Mouse (Mus musculus): Measurements from ENCODE around the gene Bach2.

The Bach2 gene

DNA sequence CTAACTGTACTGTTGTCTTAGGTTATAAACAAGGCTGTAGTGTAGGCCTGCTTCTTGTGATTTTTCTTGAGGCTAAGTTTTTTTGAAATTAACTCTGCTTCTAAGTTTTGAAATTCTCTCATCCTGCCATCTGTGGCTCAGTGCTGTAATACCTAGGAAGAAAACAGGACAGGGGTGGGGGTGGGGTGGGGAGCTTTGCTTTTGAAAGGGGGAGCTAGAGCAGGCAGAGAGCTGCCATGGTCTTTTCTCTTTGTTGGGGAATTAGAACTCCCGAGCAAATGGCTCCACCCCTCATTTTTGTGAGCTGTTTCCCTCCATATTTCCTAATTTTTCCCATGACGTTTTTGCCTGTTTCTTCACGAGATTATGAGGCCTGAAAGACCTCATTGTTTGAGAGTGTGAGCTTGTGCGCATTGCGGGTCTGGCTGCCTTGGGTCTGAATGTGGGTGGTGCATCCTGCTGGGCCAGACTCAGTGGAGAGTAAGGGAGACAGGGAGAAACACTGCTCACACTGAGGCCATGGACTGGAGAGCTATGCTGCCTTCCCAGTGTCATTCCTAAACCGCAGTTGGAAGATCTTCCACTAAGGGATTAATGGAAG, 58.6 kb downstream of the Bach2 start:
- DNase-seq: no peak

DNA sequence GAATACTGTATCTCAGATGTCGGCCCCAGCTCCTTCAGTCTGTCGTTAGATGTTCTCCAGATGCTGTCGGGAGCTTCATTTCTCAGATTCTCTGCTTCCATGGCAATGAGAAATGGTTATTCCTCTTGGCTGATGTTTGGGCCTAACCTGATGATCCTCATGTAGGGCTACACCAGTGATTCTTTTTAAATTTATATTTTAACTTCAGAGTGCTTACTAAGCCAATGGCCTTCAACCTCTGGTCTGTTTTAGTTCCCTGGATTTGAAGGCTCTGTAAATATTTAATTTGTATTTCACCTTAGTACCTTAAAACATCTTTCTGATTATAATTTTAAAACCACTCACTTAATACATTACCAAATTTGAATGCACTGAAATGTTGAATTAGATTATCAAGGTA, 60.6 kb downstream of the Bach2 start:
- no peak for DNase-seq

DNA sequence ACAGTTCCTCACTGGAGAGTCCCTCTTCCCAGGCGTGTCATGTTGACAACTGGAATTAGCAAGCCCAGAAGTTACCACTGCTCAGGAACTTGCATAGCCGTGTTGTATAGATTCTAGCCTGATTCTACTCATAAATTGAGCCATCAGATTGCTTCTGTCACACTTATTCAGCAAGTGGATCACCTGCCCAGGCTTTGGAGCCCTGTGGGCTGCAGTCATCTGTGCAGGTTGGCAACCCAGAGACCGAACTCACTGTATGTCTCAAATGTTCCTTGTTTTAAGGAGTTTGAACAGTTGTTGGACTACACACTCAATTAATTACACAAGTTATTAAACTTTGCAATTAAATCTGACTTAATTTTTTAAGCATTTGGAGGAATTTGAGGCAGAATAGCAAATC, 61.4 kb downstream of the Bach2 start:
- peak; percentile 44 to 59 for DNase-seq

- no peak for DNase-seq
These were observed 64.1 kb downstream of the Bach2 start for GRCm38 (mm10) chr4:32302668-32303067.

DNA sequence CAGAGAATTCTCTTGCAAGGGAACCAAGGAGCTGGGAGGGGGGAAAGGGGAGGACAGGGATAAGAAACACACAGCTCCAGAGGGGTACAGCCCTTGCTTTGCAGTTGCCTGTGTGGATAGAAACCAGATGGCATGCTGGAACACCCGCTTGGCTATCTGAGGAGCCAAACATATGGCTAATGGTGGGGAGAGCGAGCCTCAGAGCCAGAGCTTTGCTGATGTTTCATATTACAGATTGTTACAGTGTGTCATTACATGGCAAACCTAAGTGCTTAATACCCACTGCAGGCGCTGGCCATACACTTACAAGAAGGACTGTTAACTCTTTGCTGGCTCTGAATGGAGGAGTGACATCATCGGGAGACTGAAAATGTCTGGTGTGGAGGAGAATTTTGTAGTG, 64.5 kb downstream of the Bach2 start:
- DNase-seq: peak; percentile 77 to 83

GRCm38 (mm10) chr4:32303674-32304073, 65.1 kb downstream of the Bach2 start:
- peak; percentile 98 for DNase-seq

DNA sequence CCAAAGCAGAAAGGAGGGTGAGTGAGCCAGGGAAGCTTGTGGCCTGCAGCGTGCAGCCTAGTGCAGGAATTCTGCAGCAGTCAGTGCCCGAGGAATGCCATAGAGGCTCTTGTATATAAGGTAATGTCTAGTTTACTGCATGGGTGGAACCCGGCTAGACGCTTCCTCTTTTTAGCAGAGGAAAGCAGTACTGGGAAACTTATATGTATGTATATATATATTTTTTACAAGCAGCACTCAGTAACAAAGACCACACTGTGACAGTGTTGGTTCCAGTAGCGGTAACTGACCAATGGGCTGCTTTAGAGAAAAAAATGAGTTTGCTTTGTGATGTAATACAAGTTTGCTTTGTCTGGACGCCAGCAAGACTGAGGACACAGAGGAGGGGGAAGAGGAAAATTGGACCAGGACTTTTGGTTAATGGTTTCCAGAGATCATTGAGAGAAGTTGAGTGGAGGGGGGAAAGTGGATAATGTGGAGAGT, 65.7 kb downstream of the Bach2 start:
- peak; percentile 33 to 41 for DNase-seq

DNA sequence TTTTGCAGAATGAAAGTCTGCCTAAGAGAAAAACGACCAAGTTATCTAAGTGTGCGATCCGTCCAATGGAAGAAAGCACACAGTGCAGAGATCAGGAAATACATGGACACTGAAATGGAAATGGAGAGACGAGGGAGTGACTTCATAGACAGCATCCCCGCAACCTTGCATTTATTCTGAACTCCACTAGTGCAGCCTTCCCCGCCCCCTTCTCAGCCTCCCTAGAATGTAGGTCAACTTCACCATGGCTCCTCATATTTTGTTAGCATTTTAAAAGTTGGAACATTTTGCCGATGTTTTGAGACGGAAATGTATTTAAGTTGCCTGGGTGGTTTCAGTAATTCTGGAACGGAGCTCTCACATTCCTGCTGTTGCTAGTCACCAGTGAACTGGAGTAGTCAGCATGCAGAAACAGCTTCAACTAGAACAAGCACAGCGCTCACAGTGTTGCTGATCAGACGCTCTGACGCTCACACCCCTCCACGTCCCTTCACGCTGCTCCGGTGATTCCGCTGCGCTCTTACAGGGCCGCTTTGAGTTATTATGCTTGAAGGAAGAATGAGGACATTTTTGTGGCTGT, 66.5 kb downstream of the Bach2 start:
- DNase-seq: peak in 1 of 2 experiments; percentile 26

GRCm38 (mm10) chr4:32305683-32306082, 67.1 kb downstream of the Bach2 start:
- DNase-seq: no peak

DNA sequence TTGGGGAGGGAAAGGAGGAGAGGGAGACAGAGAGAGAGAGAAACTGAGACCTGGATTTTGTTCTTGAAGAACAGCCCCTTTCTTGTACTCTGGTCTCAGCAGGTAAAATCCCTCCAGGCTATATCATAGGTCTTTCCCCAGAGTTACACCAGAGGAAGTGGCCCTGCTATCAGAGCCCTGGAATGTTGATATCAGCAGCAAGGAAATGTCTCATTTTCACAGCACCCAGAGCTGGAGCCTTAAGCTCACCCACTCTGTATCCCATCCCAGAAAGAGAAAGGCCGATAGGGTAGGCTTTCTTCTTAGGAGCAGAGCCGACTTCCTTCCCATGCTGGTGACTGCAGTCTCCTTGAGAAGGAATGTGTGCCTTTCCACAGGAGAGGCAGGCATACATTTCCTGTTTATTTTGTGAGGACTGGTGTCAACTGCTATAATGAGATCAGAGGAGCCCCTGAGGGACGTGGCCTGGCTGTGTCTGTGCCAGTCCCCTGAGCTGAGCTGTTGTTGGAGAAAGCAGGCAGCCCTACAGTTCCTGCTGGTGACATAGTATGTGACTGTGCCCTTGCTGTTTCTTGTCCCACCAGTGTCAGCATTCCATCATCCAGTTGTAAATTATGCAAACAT, 67.7 kb downstream of the Bach2 start:
- DNase-seq: no peak

DNA sequence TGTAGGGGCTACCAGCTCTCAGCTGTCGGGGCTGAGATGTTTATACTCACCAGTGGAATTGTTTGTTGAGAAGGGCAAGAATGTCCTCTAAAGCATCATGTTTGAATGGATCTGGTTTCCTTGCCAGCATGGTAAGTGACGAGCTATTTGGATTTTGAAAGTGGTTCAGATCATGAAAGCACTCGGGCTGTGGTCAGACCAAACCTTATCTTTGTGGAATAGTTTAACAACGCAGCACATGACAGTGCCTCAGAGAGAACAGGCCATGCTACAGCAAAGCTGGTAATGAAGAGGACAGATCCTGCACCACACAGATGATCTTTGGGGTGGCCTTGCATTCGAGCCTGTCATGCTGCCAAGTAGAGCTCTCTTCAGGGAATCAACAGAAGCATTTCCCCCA, 68.6 kb downstream of the Bach2 start:
- DNase-seq: no peak

DNA sequence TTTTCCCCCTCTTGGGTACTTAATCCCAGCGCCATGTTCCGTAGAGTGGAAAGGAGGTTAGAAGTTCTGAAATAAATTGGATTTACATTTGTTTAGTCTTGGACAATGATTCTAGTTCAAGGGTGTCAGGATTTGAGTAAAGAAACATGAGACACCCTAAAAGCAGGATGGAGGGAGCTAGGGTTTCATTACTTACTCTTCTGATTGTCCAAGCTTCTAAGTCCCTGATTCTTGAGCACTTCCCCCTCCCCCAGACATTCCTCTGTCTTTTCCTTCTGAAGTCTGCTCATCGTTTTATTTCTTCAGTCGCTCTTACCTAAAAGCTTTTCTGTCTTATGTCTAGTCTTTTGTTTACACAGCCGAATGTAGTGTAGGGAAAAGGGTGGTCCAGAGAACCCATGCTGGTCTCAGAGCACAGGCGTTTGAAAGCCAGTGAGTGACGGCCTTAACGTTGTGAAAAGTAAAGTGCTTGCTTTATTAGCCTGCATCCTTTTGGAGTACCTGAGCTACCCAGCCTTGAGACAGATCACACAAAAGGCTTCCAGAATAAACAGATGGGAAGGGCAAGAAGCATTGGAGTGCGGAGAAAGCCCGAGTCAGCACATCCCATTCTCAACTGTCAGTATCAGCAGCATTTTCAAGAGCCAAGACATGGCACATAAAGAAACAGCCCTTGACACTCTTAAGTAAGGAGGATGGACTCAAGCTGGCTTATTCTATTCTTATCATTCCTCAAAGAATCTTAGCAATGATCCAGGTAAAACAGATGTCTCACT, 73.8 kb downstream of the Bach2 start:
- DNase-seq: no peak

GRCm38 (mm10) chr4:32314919-32315318, 76.3 kb downstream of the Bach2 start:
- DNase-seq: no peak

- DNase-seq: no peak
These were observed 80.0 kb downstream of the Bach2 start for GRCm38 (mm10) chr4:32318608-32319007.

- DNase-seq: no peak
These were observed 80.7 kb downstream of the Bach2 start for GRCm38 (mm10) chr4:32319327-32319726.

- DNase-seq: no peak
These were observed 81.4 kb downstream of the Bach2 start for GRCm38 (mm10) chr4:32320039-32320438.

DNA sequence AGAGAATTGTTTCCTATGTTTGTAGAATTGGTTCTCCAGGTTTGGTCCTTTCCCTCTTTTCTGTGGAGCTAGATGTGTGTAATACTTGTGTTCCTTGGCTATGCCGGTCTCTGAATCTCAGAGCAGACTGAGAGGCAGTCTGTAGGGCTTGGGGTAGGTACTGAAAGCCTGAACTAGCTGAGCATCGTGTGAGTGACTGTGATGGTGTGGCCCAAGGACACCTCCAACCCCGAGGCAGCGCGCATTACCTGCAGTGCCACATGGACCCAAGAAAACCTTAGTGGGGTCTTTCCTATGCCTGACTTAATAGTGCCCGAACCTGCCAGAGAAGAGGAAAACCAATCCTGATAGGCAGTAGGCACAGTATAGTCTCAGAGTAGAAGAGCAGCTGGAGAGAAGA, 85.5 kb downstream of the Bach2 start:
- no peak for DNase-seq

GRCm38 (mm10) chr4:32324967-32325366, 86.4 kb downstream of the Bach2 start:
- no peak for DNase-seq

- DNase-seq: no peak
These were observed 87.0 kb downstream of the Bach2 start for GRCm38 (mm10) chr4:32325596-32325995.

GRCm38 (mm10) chr4:32326279-32326678, 87.7 kb downstream of the Bach2 start:
- no peak for DNase-seq

DNA sequence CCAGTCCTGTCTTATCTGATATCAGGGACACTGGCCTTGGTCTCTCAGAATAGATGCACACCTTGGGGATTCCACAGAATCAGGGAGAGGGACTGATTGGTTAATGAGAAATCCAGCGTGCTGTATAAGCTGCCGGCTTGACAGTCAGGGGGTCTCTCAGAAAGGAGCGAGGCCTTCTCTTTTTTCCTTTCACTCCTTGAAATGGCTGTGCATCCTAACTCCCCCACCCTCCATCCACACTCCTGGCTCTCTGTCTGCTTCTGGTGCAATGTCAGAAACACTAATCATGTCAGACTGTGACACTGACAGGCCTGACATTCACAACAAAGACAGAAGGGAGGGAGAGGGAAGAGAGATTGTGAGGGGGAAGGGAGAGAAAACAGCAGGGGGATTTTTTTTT, 88.3 kb downstream of the Bach2 start:
- DNase-seq: no peak

GRCm38 (mm10) chr4:32327626-32328025, 89.0 kb downstream of the Bach2 start:
- no peak for DNase-seq

GRCm38 (mm10) chr4:32328561-32328960, 90.0 kb downstream of the Bach2 start:
- DNase-seq: no peak
